Mouse (Mus musculus) testis, adult 2 months (tissue): Measurements from ENCODE around the gene Zfp652.

Experiments used
- CTCF ChIP-seq: fragments of 200-500 bp; IDR thresholded peaks from 2 replicates; pipeline ENCODE4 v1.5.1; 2012; ENCODE audit warnings: low read depth, mild to moderate bottlenecking, inconsistent platforms, low read length, moderate library complexity; ENCODE audit not compliant: control insufficient read depth, insufficient read depth, insufficient replicate concordance
- POLR2A ChIP-seq: fragments of 200-500 bp; IDR thresholded peaks from 2 replicates; pipeline ENCODE4 v1.6.1; 2012; ENCODE audit warnings: low read depth, mild to moderate bottlenecking, inconsistent platforms, low read length, moderate library complexity; ENCODE audit not compliant: control insufficient read depth

- TF ChIP-seq POLR2A (no peak), CTCF (no peak)
Observed at GRCm38 (mm10) chr11:95808448-95809011, 96.1 kb downstream of the Zfp652 start.
